Mouse (Mus musculus): ENCODE measurements at regions not wholly inside any gene's neighbourhood (a gene's known extent, or its start where the extent isn't known, plus 50 kb on each side); places are given as distances from the start of the nearest gene placed in this dataset.

GRCm38 (mm10) chr3:51019650-51020346, 204.4 kb upstream of the Noct start:
- intact Hi-C loops (cut with DNase I), result no loop called here
- Histone ChIP-seq H3K27ac (no peak overlapping the region), H3K4me3 (no peak overlapping the region)
- DNase-seq, result no peak
- no peak for TF ChIP-seq CTCF (IDR thresholded peaks at IDR 0.05)

DNA sequence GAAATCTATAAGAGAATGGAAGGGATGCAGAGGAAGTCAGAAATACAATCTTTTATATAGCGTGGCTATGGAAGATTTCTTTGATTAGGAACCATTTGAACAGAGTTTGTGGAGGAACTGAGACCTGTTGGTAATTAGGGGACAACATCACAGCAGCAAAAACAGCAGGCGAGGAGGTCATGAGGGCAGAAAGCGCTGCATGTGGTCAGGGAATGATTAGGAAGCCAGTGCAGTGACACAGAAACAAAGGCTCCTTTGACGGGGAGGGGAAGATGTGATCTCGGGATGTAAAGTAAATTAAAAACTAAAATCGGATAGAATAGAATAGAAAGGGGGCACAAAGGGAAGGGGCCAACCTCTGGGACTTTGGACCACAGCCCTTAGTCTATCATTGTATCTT, 199.6 kb upstream of the Noct start:
- no peak overlapping the region for H3K4me3 ChIP-seq
- intact Hi-C loops (cut with DNase I), result no loop called here
- TF ChIP-seq CTCF (IDR thresholded peaks at IDR 0.05), result no peak

GRCm38 (mm10) chr3:51031821-51032220, 192.4 kb upstream of the Noct start:
- Histone ChIP-seq H3K27ac (no peak overlapping the region; the same call in 1 of the 2 replicates), H3K4me3 (no peak overlapping the region)
- peak; percentile 26 for DNase-seq
- intact Hi-C loops (cut with DNase I), result no loop called here
- TF ChIP-seq CTCF (IDR thresholded peaks at IDR 0.05), result no peak

More for the DNA sequence above, 199.6 kb upstream of the Noct start:
- no peak for DNase-seq
- no peak overlapping the region for H3K27ac ChIP-seq

DNA sequence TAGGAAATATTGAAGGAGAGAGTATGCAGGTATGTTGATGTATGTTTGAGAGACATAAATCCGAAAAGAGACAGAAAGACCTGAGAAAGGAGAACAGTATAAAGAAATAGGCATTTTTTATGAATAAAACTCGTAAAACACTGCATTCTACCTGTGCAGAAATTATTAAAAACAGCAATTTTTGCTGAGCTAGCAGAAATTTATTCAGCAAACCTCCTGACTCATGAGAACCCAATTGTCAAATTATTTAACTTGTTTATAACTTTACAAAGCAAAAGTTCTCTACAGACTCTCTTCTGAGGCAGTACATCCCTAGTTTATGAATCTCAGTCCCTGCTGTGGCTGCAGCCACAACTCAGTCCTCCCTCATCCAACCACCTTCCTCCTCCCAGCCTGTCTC, 191.0 kb upstream of the Noct start:
- no peak for DNase-seq
- intact Hi-C loops (cut with DNase I), result no loop called here

DNA sequence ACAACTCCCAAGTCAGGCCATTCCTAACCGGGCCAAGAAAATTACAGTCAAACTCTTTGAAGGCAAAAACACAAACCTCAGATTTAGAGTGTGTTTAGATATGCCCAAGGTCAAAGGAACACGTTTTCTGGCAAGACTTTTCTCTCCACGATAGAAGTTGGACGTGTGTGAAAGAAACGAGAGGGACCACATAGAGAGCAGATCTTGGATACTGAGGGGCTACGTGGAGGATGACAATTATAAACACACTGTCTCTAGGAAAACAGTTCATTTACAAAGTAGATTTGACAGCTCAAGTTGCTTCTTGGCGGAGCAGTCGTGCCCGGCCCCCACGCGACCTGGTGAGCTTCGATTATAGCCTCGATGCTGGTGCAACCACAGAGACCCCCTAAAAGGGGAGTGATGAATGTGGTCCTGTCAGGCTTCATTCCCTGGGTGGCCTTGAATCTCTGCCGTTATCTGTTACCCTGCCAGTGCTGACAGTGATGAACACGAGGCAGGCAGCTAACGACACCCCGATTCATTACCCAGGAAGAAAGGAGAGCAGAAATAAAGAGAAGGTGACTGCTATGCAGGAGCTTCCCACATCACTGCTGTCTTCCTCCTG, 187.4 kb upstream of the Noct start:
- no peak overlapping the region for H3K4me3 ChIP-seq
- intact Hi-C loops (cut with DNase I), result no loop called here
- no peak overlapping the region for H3K27ac ChIP-seq
- TF ChIP-seq CTCF (IDR thresholded peaks at IDR 0.05), result no peak
- no peak for DNase-seq

More for the DNA sequence above, 191.0 kb upstream of the Noct start:
- H3K4me3 ChIP-seq, result no peak overlapping the region
- no peak overlapping the region for H3K27ac ChIP-seq
- TF ChIP-seq CTCF (IDR thresholded peaks at IDR 0.05), result no peak

DNA sequence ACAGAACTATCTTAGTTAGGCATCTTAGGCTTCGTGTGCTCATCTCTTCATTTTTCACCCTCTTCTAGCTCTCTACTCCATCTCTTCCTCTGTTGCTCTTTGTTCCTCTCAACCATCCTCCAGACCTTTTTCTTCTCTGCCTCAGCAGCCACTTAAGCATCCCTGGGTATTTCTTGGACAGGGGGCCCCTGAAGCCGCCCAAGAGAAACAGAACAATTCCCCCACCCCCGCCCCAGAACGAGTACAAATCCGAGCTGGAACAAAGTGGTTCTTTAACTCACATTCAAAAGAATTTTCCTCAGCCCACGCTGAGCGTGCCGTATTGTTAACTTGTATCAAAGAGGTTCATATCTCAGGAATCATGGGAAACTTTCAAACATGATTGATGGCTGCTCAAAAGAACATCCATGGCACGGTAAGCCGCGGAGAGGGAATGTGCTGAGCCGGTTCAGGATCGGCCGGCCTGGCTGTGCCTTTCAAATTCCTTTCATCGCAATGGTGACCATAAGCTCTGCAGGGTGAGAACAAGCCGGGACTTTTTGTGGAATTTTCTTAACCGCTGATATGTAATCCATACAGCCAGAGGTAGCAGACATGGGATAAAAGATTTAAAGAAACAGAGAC, 181.9 kb upstream of the Noct start:
- no peak for DNase-seq
- H3K27ac ChIP-seq, result no peak overlapping the region
- intact Hi-C loops (cut with DNase I), result no loop called here
- peak overlapping the region; percentile 33 for H3K4me3 ChIP-seq
- no peak for TF ChIP-seq CTCF (IDR thresholded peaks at IDR 0.05)

DNA sequence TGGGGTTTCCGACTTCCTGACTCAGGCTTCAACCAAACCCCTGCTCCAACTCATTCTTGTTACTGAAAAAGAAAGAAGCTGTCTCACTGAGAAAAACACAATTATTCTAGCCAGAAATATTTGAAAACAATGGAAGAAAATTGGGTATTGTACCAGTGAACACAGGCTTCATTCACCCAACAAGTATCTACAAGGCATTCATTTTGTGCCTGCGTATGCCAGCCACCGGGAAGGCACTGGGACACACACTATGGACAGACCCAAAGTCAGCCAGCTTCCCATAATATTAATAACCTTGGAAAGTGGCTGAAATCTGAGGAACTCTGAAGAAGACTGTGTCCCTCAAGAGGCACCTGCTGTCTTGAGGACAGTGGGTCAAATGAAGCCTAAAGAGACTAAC, 175.5 kb upstream of the Noct start:
- intact Hi-C loops (cut with DNase I), result no loop called here
- no peak overlapping the region for H3K4me3 ChIP-seq

GRCm38 (mm10) chr3:51050156-51050555, 174.1 kb upstream of the Noct start:
- intact Hi-C loops (cut with DNase I), result no loop called here
- H3K27ac ChIP-seq, result no peak overlapping the region
- DNase-seq, result no peak
- peak; percentile 31 for TF ChIP-seq CTCF (IDR thresholded peaks at IDR 0.05)
- H3K4me3 ChIP-seq, result no peak overlapping the region

More for the DNA sequence above, 175.5 kb upstream of the Noct start:
- DNase-seq, result no peak
- no peak overlapping the region for H3K27ac ChIP-seq
- no peak for TF ChIP-seq CTCF (IDR thresholded peaks at IDR 0.05)

- H3K4me3 ChIP-seq, result no peak overlapping the region
- intact Hi-C loops (cut with DNase I), result no loop called here
- no peak for TF ChIP-seq CTCF (IDR thresholded peaks at IDR 0.05)
- no peak overlapping the region for H3K27ac ChIP-seq
- no peak for DNase-seq
These were observed 169.2 kb upstream of the Noct start for GRCm38 (mm10) chr3:51055004-51055403.

GRCm38 (mm10) chr3:51064201-51064600, 160.0 kb upstream of the Noct start:
- TF ChIP-seq CTCF (IDR thresholded peaks at IDR 0.05), result no peak
- intact Hi-C loops (cut with DNase I), result no loop called here
- Histone ChIP-seq H3K4me3 (no peak overlapping the region), H3K27ac (no peak overlapping the region)
- DNase-seq, result no peak

DNA sequence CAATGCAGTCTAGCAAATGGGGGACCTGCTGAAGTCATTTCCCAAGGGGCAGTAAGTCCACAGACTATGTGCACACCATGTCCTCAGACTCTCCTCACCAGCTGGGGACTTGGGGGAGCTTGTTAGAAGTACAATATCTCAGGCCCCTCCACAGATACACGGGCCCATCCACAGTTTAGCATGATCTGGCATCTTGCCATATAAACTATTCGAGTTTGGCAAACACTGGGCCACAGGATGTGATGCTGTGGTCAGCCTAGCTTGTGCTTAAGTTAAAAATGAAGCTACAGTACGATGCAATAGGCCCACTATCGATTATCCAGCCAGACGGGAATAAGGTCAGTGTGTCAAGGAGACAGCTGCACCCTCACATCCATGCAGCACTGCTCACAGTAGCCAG, 157.9 kb upstream of the Noct start:
- H3K27ac ChIP-seq, result no peak overlapping the region
- TF ChIP-seq CTCF (IDR thresholded peaks at IDR 0.05), result no peak
- DNase-seq, result no peak
- H3K4me3 ChIP-seq, result no peak overlapping the region
- intact Hi-C loops (cut with DNase I), result no loop called here

- Histone ChIP-seq H3K4me3 (no peak overlapping the region), H3K27ac (no peak overlapping the region)
- TF ChIP-seq CTCF (IDR thresholded peaks at IDR 0.05), result no peak
- intact Hi-C loops (cut with DNase I), result no loop called here
- DNase-seq, result no peak
These were observed 151.8 kb upstream of the Noct start for GRCm38 (mm10) chr3:51072417-51072816.

GRCm38 (mm10) chr3:51073003-51073679, 151.1 kb upstream of the Noct start:
- Histone ChIP-seq H3K4me3 (no peak overlapping the region), H3K27ac (no peak overlapping the region)
- DNase-seq, result no peak
- intact Hi-C loops (cut with DNase I), result no loop called here
- no peak for TF ChIP-seq CTCF (IDR thresholded peaks at IDR 0.05)
